Mouse (Mus musculus) olfactory bulb, adult 2 months (tissue): ENCODE data around the gene Gopc. TPM values are rescaled to one million over a fixed set of nuclear protein-coding genes. Genes with fewer than 3 reads are reported as not detected.
"Not testable (repeated sequence)": the region's sequence is repeated elsewhere in the genome, so short reads cannot be mapped to it uniquely, and the experiment has no call there.

ENCODE experiments used
- H3K27ac ChIP-seq: fragments of 200-500 bp; 2 replicates; pipeline ENCODE4 v1.5.1; 2012; ENCODE audit warnings: low read depth, low read length; ENCODE audit not compliant: insufficient read depth
- H3K4me1 ChIP-seq: fragments of 200-500 bp; 2 replicates; pipeline ENCODE4 v1.6.1; 2012; ENCODE audit warnings: low read length; ENCODE audit not compliant: control insufficient read depth, insufficient read depth
- H3K4me3 ChIP-seq: fragments of 200-500 bp; 2 replicates; pipeline ENCODE4 v1.5.1; 2012; ENCODE audit warnings: mild to moderate bottlenecking, low read depth, low read length, moderate library complexity; ENCODE audit not compliant: insufficient read depth
- CTCF ChIP-seq: fragments of 200-500 bp; IDR thresholded peaks from 2 replicates; pipeline ENCODE4 v1.5.1; 2012; ENCODE audit warnings: low read depth, mild to moderate bottlenecking, low read length, moderate library complexity; ENCODE audit not compliant: insufficient read depth
- POLR2A ChIP-seq: fragments of 200-500 bp; IDR thresholded peaks from 2 replicates; pipeline ENCODE4 v1.6.1; 2012; ENCODE audit warnings: mild to moderate bottlenecking, low read depth, low read length, moderate library complexity; ENCODE audit not compliant: insufficient read depth
- WGBS: fragments of 180-500 bp; shearing (Covaris S2); methylation state at CpG from one replicate; pipeline ENCODE4 v1.1.7; 2018; 5-methylcytosine and 5-hydroxymethylcytosine counted together
- polyA plus RNA-seq: library from polyadenylated mRNA; stranded (reverse); fragments of >200 nt; gene quantifications from 2 replicates; pipeline ENCODE4 v1.2.4, GENCODE M21; 2012; ENCODE audit warnings: low replicate concordance; ENCODE audit not compliant: missing spikeins, insufficient read depth, insufficient read length

The Gopc gene
- polyA plus RNA-seq, 1 experiment, result not detected

GRCm38 (mm10) chr10:52331007-52331406 lies 50.9 kb downstream of the Gopc start:
- 0% methylated on average over 1 of the region's 1 CpGs for WGBS
- H3K4me3 ChIP-seq, result no peak overlapping the region
- TF ChIP-seq CTCF (no peak), POLR2A (no peak)
- no peak overlapping the region for H3K27ac ChIP-seq
- no peaks in the 10 kb centered on the region for H3K4me1 ChIP-seq

- 95% methylated on average over 3 of the region's 3 CpGs for WGBS
These were observed 60.0 kb downstream of the Gopc start for GRCm38 (mm10) chr10:52321918-52322317.

GRCm38 (mm10) chr10:52319506-52320286 lies 62.2 kb downstream of the Gopc start:
- Histone ChIP-seq H3K4me1 (0 out of 2 replicates have a peak, but pooled peaks cover 4% of the 10 kb centered on the region), H3K27ac (no peak overlapping the region), H3K4me3 (no peak overlapping the region)
- TF ChIP-seq CTCF (no peak), POLR2A (no peak)
- WGBS, result 78% methylated on average over 28 of the region's 28 CpGs

More at GRCm38 (mm10) chr10:52321918-52322317, 60.0 kb downstream of the Gopc start:
- TF ChIP-seq CTCF (no peak), POLR2A (no peak)
- Histone ChIP-seq H3K27ac (no peak overlapping the region), H3K4me1 (0 out of 2 replicates have a peak, but pooled peaks cover 4% of the 10 kb centered on the region), H3K4me3 (no peak overlapping the region)

GRCm38 (mm10) chr10:52309196-52309595 lies 72.7 kb downstream of the Gopc start:
- WGBS, result 81% methylated on average over 8 of the region's 8 CpGs
- TF ChIP-seq POLR2A (no peak), CTCF (no peak)
- Histone ChIP-seq H3K27ac (no peak overlapping the region), H3K4me1 (no peaks in the 10 kb centered on the region), H3K4me3 (no peak overlapping the region)

GRCm38 (mm10) chr10:52304574-52304973 lies 77.3 kb downstream of the Gopc start:
- Histone ChIP-seq H3K4me1 (no peaks in the 10 kb centered on the region), H3K4me3 (no peak overlapping the region), H3K27ac (no peak overlapping the region)
- TF ChIP-seq CTCF, result no peak
- no peak for TF ChIP-seq POLR2A
- 48% methylated on average over 7 of the region's 7 CpGs for WGBS

GRCm38 (mm10) chr10:52302271-52302670 lies 79.7 kb downstream of the Gopc start:
- TF ChIP-seq POLR2A (no peak), CTCF (no peak)
- H3K4me3 ChIP-seq, result no peak overlapping the region
- H3K4me1 ChIP-seq, result no peaks in the 10 kb centered on the region
- no peak overlapping the region for H3K27ac ChIP-seq

GRCm38 (mm10) chr10:52301766-52302165 lies 80.2 kb downstream of the Gopc start:
- Histone ChIP-seq H3K4me1 (no peaks in the 10 kb centered on the region), H3K4me3 (no peak overlapping the region), H3K27ac (no peak overlapping the region)
- 98% methylated on average over 4 of the region's 4 CpGs for WGBS
- no peak for TF ChIP-seq CTCF
- TF ChIP-seq POLR2A, result no peak

GRCm38 (mm10) chr10:52298568-52298967 lies 83.4 kb downstream of the Gopc start:
- H3K4me3 ChIP-seq, H3K27ac ChIP-seq, H3K4me1 ChIP-seq: not testable (repeated sequence)

GRCm38 (mm10) chr10:52295934-52296333 lies 86.0 kb downstream of the Gopc start:
- Histone ChIP-seq H3K4me1 (no peaks in the 10 kb centered on the region), H3K27ac (no peak overlapping the region), H3K4me3 (no peak overlapping the region)
- TF ChIP-seq CTCF, result no peak
- TF ChIP-seq POLR2A, result no peak
- WGBS, result 55% methylated on average over 2 of the region's 2 CpGs
